Mouse (Mus musculus) heart, adult 11 months (tissue): ENCODE results near the gene Rora.

ENCODE experiments used
- DNase-seq: peaks from one replicate; pipeline ENCODE4 v3.0.0; 2022

Rora gene

GRCm38 (mm10) chr9:68653211-68654038 lies at the start of gene Rora:
Gene Rora (plus strand): TSS chr9:68653786.
- peak; percentile 97 for DNase-seq

DNA sequence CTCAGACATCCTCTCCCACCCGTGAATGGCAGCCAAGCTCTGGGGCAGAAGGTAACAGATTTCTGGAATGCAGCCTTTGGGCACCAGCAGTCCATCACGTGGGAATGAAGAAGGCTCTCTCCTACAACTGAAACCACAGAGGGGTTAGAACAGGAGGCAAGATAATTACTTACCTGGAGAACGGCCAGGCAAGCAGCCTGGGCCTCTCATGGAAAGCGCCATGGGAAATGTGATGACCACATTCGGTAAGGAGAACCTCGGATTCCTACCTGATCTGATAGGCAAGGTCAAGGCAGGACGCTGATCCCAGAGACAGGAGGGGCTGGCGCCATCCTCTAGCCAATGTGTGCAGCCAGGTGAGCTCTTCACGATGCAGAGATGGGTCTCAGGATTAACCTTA lies 39.6 kb upstream of the Rora start:
- peak; percentile 74 for DNase-seq

- DNase-seq = peak; percentile 25
Observed at GRCm38 (mm10) chr9:68617116-68617515, 36.5 kb upstream of the Rora start.

GRCm38 (mm10) chr9:68620036-68620435 lies 33.5 kb upstream of the Rora start:
- DNase-seq = peak; percentile 50

DNA sequence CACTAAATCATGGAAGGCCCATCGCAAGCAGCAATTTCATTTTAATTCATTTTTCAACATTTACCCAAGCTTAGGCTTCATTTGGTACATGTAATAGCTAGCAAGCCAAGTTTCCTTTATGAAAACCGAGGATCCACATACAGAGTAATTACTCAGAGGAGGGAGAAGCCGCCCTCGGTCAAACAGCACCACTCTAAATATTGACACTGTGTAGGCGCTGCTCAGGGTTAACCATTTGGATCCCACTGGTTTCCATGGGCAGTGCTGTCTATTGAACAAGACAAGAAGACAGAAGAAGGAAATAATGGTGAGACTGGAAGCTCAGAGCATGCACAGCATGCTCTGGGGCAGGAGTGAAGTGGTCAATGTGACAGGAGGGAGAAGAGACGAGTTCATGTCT lies 33.1 kb upstream of the Rora start:
- peak; percentile 27 for DNase-seq

DNA sequence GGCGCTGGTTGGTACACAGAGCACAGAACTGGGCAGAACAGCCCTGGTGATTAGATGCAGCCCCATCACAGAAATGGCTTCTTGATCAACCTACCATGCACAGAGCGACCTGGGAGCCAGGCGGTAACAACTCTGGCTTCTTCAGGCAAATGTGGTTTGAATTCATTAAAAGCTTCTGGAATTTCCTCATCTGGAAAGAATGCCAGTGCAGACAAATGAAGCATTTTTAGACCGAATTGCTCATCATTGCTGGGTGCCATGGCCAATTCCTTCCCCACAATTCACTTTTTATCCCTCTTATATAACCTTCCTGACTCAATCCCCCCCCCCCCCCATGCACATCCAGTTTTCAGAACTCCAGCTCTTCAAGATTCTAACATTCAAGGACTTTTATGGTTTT lies 28.6 kb upstream of the Rora start:
- DNase-seq = peak; percentile 49

- peak; percentile 85 for DNase-seq
Observed at GRCm38 (mm10) chr9:68637301-68637700, 16.3 kb upstream of the Rora start.

GRCm38 (mm10) chr9:68641123-68641522 lies 12.5 kb upstream of the Rora start:
- peak; percentile 63 for DNase-seq

- peak; percentile 71 for DNase-seq
Observed at GRCm38 (mm10) chr9:68648061-68648460, 5.5 kb upstream of the Rora start.

- DNase-seq = no peak
Observed at GRCm38 (mm10) chr9:68654039-68654332, 400 bp downstream of the Rora start.

DNA sequence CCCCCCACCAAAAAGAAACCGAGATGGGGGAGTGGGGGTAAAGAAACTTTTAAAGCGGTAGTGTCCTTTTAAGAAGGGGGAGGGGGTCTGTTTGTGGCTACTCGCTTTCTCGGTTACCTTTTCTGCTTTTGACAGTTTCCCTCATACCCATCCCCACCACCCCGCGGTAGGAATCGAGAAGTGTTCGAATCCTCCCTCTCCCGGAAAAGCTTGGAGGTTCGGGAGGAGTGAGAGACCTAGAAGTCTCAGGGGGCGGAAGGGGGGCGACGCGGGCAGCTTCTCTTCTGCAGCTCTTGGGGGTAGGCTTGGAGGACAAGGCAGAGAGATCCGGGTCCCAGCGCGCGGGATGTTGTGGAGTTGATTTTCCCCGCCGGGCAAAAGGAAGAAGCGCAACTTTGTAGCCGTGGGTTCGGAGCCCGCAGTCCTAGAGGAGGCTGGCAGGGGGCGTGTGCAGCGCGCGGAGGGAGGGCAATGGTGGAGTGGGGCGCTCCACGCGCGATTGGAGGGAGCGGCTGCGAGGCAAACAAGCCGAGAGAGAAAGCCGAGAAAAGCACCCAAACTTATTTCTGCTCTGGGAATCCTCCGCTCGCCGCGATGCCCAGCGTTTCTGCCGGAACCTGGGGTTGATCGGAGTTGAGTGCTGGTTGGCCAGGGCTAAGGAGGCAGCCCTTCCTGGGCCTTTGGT lies 889 bp downstream of the Rora start:
- peak; percentile 91 for DNase-seq

GRCm38 (mm10) chr9:68655018-68656005 lies 1.7 kb downstream of the Rora start:
- peak; percentile 97 for DNase-seq

GRCm38 (mm10) chr9:68656076-68656795 lies 2.6 kb downstream of the Rora start:
- peak; percentile 96 for DNase-seq

- peak; percentile 66 for DNase-seq
Observed at GRCm38 (mm10) chr9:68656796-68657130, 3.2 kb downstream of the Rora start.

GRCm38 (mm10) chr9:68670731-68671130 lies 17.1 kb downstream of the Rora start:
- DNase-seq = peak; percentile 65

GRCm38 (mm10) chr9:68672459-68672858 lies 18.9 kb downstream of the Rora start:
- peak; percentile 67 for DNase-seq

GRCm38 (mm10) chr9:68673221-68673620 lies 19.6 kb downstream of the Rora start:
- DNase-seq = no peak

DNA sequence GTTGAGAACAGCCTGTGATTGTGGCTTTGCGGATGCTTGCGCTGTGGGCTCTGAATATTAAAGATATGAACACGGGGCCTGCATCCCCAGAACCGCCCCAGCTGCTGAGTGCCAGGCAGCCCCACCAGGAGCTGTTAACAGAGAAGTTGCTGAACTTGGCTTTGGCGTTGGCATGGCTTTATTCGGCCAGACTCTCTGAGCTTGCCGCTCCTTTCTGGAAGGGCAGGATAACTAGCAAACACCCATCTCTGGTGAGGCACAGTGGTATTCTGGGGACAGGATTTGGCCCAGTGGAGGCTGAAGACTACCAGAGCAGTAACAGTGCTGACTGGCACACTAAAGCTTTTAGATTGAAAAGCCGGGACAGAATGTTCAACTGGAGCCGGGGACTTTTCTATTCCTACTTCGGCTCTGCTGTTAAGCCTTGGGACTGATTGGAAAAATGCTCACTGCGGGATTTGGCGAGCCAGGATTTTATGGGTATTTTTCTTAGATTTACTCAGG lies 26.3 kb downstream of the Rora start:
- DNase-seq = peak; percentile 90

DNA sequence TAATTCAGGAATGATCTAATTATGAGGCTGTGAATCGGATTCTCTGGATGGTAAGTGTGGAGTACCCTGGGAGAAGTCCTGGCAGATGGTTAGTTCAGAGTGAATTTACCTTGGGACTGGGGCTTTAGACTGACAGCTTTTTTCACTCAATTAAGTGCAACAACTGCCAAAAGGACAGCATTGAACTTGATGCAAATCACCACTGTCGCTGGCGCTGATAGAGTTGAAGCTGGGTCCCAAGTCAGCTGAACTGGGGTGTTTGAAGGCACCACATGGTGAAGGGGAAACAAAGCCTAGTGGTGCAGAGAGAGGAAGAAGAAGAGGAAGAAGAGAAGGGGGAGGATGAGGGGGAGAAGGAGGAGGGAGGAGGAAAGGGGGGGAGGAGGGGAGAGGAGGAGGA lies 30.4 kb downstream of the Rora start:
- peak; percentile 62 for DNase-seq

DNA sequence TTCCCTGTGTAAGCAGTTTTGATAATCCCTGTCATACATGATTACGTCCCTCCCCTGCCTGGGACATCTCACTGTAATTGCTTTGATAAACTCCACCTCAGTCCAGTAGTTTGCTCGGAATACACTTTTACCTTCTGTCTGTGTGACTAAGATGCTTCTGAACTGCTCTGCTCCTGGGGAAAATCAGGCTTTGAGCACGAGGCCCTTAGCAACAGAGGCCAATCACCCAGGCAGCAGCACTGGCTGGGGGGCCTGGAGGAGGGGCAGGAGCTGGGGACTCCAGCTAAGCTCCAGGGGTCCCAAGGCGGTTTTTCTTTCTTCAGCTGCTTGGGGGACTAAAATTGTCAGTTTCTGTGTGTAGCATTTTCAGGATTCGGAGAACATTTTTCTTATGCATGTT lies 32.0 kb downstream of the Rora start:
- no peak for DNase-seq

GRCm38 (mm10) chr9:68687251-68687874 lies 33.8 kb downstream of the Rora start:
- DNase-seq = no peak

DNA sequence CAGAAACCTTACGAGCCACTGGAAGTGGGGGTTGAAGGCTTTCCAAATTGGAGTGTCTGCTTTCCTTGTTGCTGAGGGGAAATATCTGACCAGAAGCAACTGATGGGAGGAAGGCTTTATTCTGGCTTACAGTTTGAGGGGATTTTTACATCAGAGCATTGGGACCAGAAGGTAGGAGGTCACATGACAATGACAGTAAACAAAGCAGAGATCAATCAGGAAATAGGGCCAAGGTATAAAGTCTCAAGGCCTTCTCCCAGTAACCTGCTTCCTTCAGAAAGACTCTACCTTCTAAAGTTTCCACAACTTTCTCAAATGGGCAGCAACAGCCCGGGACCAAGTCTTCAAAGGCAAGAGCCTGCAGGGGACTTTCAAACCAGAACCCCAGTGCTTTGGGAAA lies 34.6 kb downstream of the Rora start:
- DNase-seq = no peak
